Mouse (Mus musculus): ENCODE data around the gene Krtap4-7. TPM values are rescaled to one million over a fixed set of nuclear protein-coding genes. Genes with fewer than 3 reads are reported as not detected.
"Not testable (repeated sequence)": the region's sequence is repeated elsewhere in the genome, so short reads cannot be mapped to it uniquely, and the experiment has no call there.

Gene Krtap4-7
- total RNA-seq, 2 experiments from 2014 or later: not detected

DNA sequence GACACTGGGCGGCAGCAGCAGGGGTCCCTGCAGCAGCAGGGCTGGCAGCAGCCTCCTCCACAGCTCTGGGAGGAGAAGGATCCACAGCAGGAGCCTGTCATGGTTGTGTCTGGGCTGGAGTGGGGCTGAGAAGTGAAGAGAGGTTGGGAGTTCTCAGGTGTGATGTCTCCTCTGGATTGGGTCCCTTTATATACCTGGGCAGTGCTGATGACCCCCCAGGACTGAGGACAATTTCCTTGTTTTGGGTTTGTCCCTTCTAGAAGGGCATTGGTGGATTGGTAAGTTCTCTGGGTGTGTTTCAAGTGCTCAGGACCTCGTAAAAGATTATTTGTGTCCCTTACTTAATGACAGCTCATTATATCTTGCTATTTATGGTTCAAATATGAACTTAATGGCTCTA lies 33.8 kb downstream of the Krtap4-7 start, which contains the start of gene Gm11937:
TSS of gene Gm11937 (minus strand) at position 101 of the 400 bp plus-strand sequence.
- DNase-seq; intact Hi-C loops (cut with DNase I; ENCODE audit: low total_unique reads): not testable (repeated sequence)

DNA sequence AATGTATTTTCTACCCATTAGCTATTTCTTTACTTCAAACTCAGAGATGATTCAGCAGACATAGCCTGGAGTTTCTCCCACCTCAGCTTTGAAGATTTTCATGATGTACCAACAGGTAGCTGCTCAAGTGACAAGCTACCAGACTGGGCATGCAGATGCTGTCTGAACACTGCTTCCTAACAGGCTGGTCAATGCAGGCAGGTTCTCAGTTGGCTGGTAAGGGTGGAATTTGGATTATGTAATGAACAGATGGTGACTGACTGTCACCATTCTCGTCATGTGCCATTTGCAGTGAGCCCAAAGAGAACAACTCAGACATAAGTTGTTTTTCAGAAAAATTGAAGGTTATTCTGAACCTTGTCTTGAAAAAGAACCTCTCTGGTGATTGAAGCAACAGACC lies 34.8 kb downstream of the Krtap4-7 start:
- intact Hi-C loops (cut with DNase I; ENCODE audit: low total_unique reads): no loop called here

DNA sequence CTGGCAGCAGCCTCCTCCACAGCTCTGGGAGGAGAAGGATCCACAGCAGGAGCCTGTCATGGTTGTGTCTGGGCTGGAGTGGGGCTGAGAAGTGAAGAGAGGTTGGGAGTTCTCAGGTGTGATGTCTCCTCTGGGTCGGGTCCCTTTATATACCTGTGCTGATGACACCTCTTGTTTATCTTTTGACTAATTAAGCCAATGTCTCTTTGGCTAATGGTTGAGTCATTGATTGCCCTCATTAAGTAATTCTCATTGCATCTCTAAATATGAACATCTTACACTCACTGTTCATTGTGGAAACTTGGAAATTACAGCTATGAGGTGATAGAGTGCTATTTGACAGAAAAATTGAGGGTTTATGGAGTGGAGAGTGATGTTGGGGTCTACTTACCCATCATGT lies 40.7 kb downstream of the Krtap4-7 start, which contains the start of gene Gm11938:
TSS of gene Gm11938 (minus strand) at position 101 of the 400 bp plus-strand sequence.
- DNase-seq; intact Hi-C loops (cut with DNase I; ENCODE audit: low total_unique reads): not testable (repeated sequence)

More for the DNA sequence above, 34.8 kb downstream of the Krtap4-7 start:
- DNase-seq: no peak

DNA sequence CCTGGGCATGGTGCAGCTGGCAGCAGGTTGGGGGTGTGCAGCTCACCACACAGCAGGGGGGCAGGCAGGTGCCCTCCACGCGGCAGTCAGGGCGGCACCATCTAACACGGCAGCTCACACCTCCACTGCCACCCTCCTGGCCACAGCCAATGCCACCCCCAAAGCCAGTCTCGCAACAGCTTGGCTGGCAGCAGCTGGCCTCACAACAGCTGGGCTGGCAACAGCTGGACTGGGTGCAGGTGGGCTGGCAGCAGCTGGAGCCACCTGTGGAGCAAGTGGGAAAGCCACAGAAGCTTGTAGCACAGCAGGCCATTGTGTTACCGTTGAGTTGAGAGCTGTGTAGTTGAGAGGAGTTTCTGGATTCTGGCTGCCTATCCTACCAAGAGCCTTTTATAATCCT lies 46.1 kb downstream of the Krtap4-7 start, which contains the start of gene Krtap9-3:
TSS of gene Krtap9-3 (minus strand) at position 364 of the 400 bp plus-strand sequence.
- intact Hi-C loops (cut with DNase I; ENCODE audit: low total_unique reads); DNase-seq: not testable (repeated sequence)

Other genes starting within 250 kb of the Krtap4-7 start
- not detected for gene Krt12, start 221.8 kb downstream of the Krtap4-7 start, total RNA-seq (2021)
- under 1 TPM; 0.27 TPM for gene Krt20, start 205.9 kb downstream of the Krtap4-7 start, total RNA-seq (2021)
- gene Krt23, start 151.0 kb downstream of the Krtap4-7 start, total RNA-seq (2021): not detected
- not detected for gene Krt39, start 122.8 kb downstream of the Krtap4-7 start, total RNA-seq (2021)
- not detected for gene Krt40, start 100.9 kb downstream of the Krtap4-7 start, total RNA-seq (2021)
- gene Krtap3-3, start 93.2 kb downstream of the Krtap4-7 start, total RNA-seq (2021): not detected
- gene Krtap3-2, start 87.2 kb downstream of the Krtap4-7 start, total RNA-seq (2021): not detected
- gene Gm11939, start 84.6 kb downstream of the Krtap4-7 start, total RNA-seq (2021): not detected
- not detected for gene Krtap3-1, start 77.5 kb downstream of the Krtap4-7 start, total RNA-seq (2021)
- gene Krtap1-5, start 63.1 kb downstream of the Krtap4-7 start, total RNA-seq (2021): not detected
- gene Krtap1-4, start 60.4 kb downstream of the Krtap4-7 start, total RNA-seq (2021): not detected
- not detected for gene Krtap1-3, start 52.8 kb downstream of the Krtap4-7 start, total RNA-seq (2021)
- not detected for gene Krtap9-3, start 46.0 kb downstream of the Krtap4-7 start, total RNA-seq (2021)
- gene Gm11938, start 40.8 kb downstream of the Krtap4-7 start, total RNA-seq (2021): not detected
- gene Gm11937, start 33.9 kb downstream of the Krtap4-7 start, total RNA-seq (2021): not detected
- not detected for gene Krtap2-4, start 29.2 kb downstream of the Krtap4-7 start, total RNA-seq (2021)
- gene Gm11562, start 23.7 kb downstream of the Krtap4-7 start, total RNA-seq (2021): not detected
- not detected for gene Krtap4-1, start 15.9 kb downstream of the Krtap4-7 start, total RNA-seq (2021)
- gene Krtap4-2, start 9.0 kb downstream of the Krtap4-7 start, total RNA-seq (2021): not detected
- gene Gm11555, start 6.1 kb upstream of the Krtap4-7 start, total RNA-seq (2021): not detected
- gene Gm11563, start 14.9 kb upstream of the Krtap4-7 start, total RNA-seq (2021): not detected
- gene Krtap4-6, start 21.9 kb upstream of the Krtap4-7 start, total RNA-seq (2021): not detected
- not detected for gene Gm14190, start 46.7 kb upstream of the Krtap4-7 start, total RNA-seq (2021)
- gene Gm14180, start 90.2 kb upstream of the Krtap4-7 start, total RNA-seq (2021): not detected
- gene Gm11595, start 128.8 kb upstream of the Krtap4-7 start, total RNA-seq (2021): not detected
- not detected for gene Krtap4-8, start 136.6 kb upstream of the Krtap4-7 start, total RNA-seq (2021)
- not detected for gene Krtap4-9, start 141.1 kb upstream of the Krtap4-7 start, total RNA-seq (2021)
- not detected for gene Gm11596, start 149.4 kb upstream of the Krtap4-7 start, total RNA-seq (2021)
- not detected for gene Gm11569, start 154.8 kb upstream of the Krtap4-7 start, total RNA-seq (2021)
- not detected for gene Gm11554, start 160.4 kb upstream of the Krtap4-7 start, total RNA-seq (2021)
- not detected for gene Krtap4-13, start 165.8 kb upstream of the Krtap4-7 start, total RNA-seq (2021)
- not detected for gene Gm11564, start 171.6 kb upstream of the Krtap4-7 start, total RNA-seq (2021)
- gene 2300003K06Rik, start 194.0 kb upstream of the Krtap4-7 start, total RNA-seq (2021): not detected
- not detected for gene Krtap4-16, start 207.5 kb upstream of the Krtap4-7 start, total RNA-seq (2021)
- not detected for gene Gm11568, start 213.8 kb upstream of the Krtap4-7 start, total RNA-seq (2021)
- gene Gm11559, start 220.4 kb upstream of the Krtap4-7 start, total RNA-seq (2021): not detected
- not detected for gene Krtap9-1, start 229.3 kb upstream of the Krtap4-7 start, total RNA-seq (2021)
- not detected for gene Gm11567, start 235.1 kb upstream of the Krtap4-7 start, total RNA-seq (2021)